ENCODE assay signal across 14 mouse cellular contexts in the genomic region with DNA sequence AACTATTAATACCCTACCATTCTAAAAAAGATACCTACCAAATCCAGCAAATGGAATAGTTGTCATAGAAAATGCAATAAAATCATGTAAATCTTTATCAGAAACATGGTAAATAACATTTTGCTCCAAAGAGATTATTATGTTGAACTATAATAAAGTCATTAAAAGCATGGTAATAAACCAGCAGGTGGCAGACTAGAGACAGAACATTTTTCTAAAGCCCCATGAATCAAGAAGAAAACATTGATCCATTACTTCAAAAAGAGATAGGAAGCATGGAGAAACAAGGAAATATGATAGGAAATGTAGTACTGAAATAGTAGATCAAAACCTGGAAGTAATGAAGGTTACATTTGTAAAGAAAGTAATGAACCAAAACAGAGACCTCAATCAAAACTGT.
DNase-seq lines count a peak whose midpoint lies in the region; ATAC-seq and TF ChIP-seq lines count a peak whose summit lies in the region.
"Had no signal": no experiment of that assay in that cellular context is flagged by ENCODE, and none has a peak within 500 bp of the region (broad histone marks: within the 10 kb centered on the region; RNA-seq: fewer than 3 reads in every experiment).

No protein-coding gene starts in this region.

- H3K27ac ChIP-seq in hindbrain, embryonic 11.5 days (ENCODE audit: low read depth, low read length), result no peak overlapping the region
- H3K27ac ChIP-seq in hindbrain, embryonic 13.5 days, result no peak overlapping the region
- no peak overlapping the region for H3K27ac ChIP-seq in lung, postnatal 0 days (ENCODE audit: low read length)
- H3K27ac ChIP-seq: forebrain, embryonic 10.5 days; limb, embryonic 12.5 days; lung, embryonic 15.5 days had no signal

- TF ChIP-seq CTCF in lung, postnatal 0 days (IDR thresholded peaks at IDR 0.05), result peak; percentile 20; the same call in 1 of the 2 replicates

- H3K4me2 ChIP-seq in hindbrain, embryonic 11.5 days (replicated peaks; ENCODE audit: low read depth, low read length), result no peak overlapping the region
- H3K4me2 ChIP-seq in hindbrain, embryonic 13.5 days, result no peak overlapping the region
- H3K4me2 ChIP-seq in lung, postnatal 0 days (replicated peaks; ENCODE audit: low read depth, low read length), result no peak overlapping the region
- H3K4me2 ChIP-seq: limb, embryonic 12.5 days; lung, embryonic 15.5 days had no signal

- H3K36me3 ChIP-seq in hindbrain, embryonic 11.5 days (ENCODE audit: control insufficient read depth, insufficient read depth, low read length), result no peaks in the 10 kb centered on the region
- no peaks in the 10 kb centered on the region for H3K36me3 ChIP-seq in hindbrain, embryonic 13.5 days
- no peaks in the 10 kb centered on the region for H3K36me3 ChIP-seq in lung, postnatal 0 days (ENCODE audit: insufficient read depth, low read length)
- H3K36me3 ChIP-seq: forebrain, embryonic 10.5 days; limb, embryonic 12.5 days; lung, embryonic 15.5 days had no signal

- no peak for TF ChIP-seq EP300 in lung, postnatal 0 days (IDR thresholded peaks at IDR 0.05)

- H3K9ac ChIP-seq in hindbrain, embryonic 11.5 days (ENCODE audit: low read depth, low read length), result no peak overlapping the region
- H3K9ac ChIP-seq in hindbrain, embryonic 13.5 days, result no peak overlapping the region
- no peak overlapping the region for H3K9ac ChIP-seq in lung, postnatal 0 days (replicated peaks; ENCODE audit: low read depth)
- H3K9ac ChIP-seq: limb, embryonic 12.5 days; lung, embryonic 15.5 days had no signal

- no peaks in the 10 kb centered on the region for H3K4me1 ChIP-seq in hindbrain, embryonic 11.5 days (replicated peaks; ENCODE audit: control insufficient read depth, insufficient read depth, low read length)
- no peaks in the 10 kb centered on the region for H3K4me1 ChIP-seq in hindbrain, embryonic 13.5 days (replicated peaks)
- H3K4me1 ChIP-seq in lung, postnatal 0 days (ENCODE audit: insufficient read depth, low read depth, low read length), result no peaks in the 10 kb centered on the region
- H3K4me1 ChIP-seq: forebrain, embryonic 10.5 days; limb, embryonic 12.5 days; lung, embryonic 15.5 days had no signal

- H3K4me3 ChIP-seq in hindbrain, embryonic 11.5 days (ENCODE audit: low read depth, low read length), result no peak overlapping the region
- no peak overlapping the region for H3K4me3 ChIP-seq in hindbrain, embryonic 13.5 days
- H3K4me3 ChIP-seq in lung, postnatal 0 days (ENCODE audit: low read depth, low read length), result no peak overlapping the region
- H3K4me3 ChIP-seq: forebrain, embryonic 10.5 days; limb, embryonic 12.5 days; lung, embryonic 15.5 days had no signal

- no peaks in the 10 kb centered on the region for H3K9me3 ChIP-seq in hindbrain, embryonic 11.5 days (ENCODE audit: control insufficient read depth, low read length)
- H3K9me3 ChIP-seq in hindbrain, embryonic 13.5 days, result no peaks in the 10 kb centered on the region
- no peaks in the 10 kb centered on the region for H3K9me3 ChIP-seq in lung, postnatal 0 days (ENCODE audit: low read length)
- H3K9me3 ChIP-seq: forebrain, embryonic 10.5 days; limb, embryonic 12.5 days; lung, embryonic 15.5 days had no signal

- H3K27me3 ChIP-seq in hindbrain, embryonic 11.5 days (ENCODE audit: control insufficient read depth, insufficient read depth, low read length), result no peaks in the 10 kb centered on the region
- no peaks in the 10 kb centered on the region for H3K27me3 ChIP-seq in hindbrain, embryonic 13.5 days
- no peaks in the 10 kb centered on the region for H3K27me3 ChIP-seq in lung, postnatal 0 days (replicated peaks; ENCODE audit: insufficient read depth, low read length)
- H3K27me3 ChIP-seq: limb, embryonic 12.5 days; lung, embryonic 15.5 days had no signal

- no peak for ATAC-seq in hindbrain, embryonic 11.5 days (ENCODE audit: low FRiP score)
- no peak for ATAC-seq in hindbrain, embryonic 13.5 days (ENCODE audit: low FRiP score)
- ATAC-seq in lung, postnatal 0 days, result no peak
- ATAC-seq: inflammation-experienced regulatory T-cells, adult 6 months had no signal

- peak; percentile 4 for DNase-seq in hindbrain, embryonic 11.5 days (ENCODE audit: low spot score)
- no peak for DNase-seq in lung, postnatal 0 days (ENCODE audit: low spot score)
- DNase-seq in lung, postnatal 36 days, result no peak
- DNase-seq in adipocyte (ENCODE audit: low spot score), result peak; percentile 62
- DNase-seq in retina, postnatal 1 day, result peak; percentile 6
- DNase-seq in right cerebral cortex, postnatal 10 days (ENCODE audit: low spot score in 2 of 2), result no peak
- DNase-seq: adrenal gland, postnatal 14 days; kidney, postnatal 14 days; thymus, postnatal 25 days had no signal

Comparison
In these comparisons a context has a peak if more than half of its experiments do, and no peak if none do; other contexts are left out.
1. DNase-seq: peak in hindbrain, embryonic 11.5 days (single experiment), adipocyte (single experiment) and retina, postnatal 1 day (single experiment); none in lung, postnatal 0 days (single experiment), lung, postnatal 36 days (single experiment) and right cerebral cortex, postnatal 10 days (0 of 2).